Mouse (Mus musculus) cerebellum, postnatal 10 days (tissue): ENCODE results near the gene Klk15.

Source experiments
- DNase-seq, 2 experiments: peaks; one replicate each; pipeline ENCODE4 v3.0.0; 2021; ENCODE audit warnings: mixed read lengths in 2 of 2

Klk15 gene

DNA sequence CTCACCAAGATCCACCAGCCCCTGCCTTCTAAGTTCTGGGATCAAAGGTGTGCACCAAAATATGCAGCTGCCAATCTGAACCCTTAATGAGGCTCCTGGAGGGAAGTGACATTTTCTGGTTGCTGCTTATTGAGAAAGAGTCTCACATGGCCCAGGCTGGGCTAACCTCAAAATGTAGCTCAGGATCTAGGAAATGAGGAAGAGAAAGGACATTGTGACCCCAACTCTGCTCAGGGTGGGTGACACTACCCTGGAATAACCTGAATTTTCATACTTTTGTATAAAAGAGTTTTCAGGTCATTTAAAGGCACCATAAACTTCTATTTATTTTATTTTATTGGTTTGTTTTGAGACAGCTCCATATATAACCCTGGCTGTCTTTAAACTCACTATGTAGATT is 52.1 kb downstream of the Klk15 start:
- DNase-seq: no peak
